Comparison of ENCODE assay signal across 14 mouse cellular contexts in genomic region chr5:103741992-103742391, GRCm38 (mm10). TPM values are rescaled to one million over a fixed set of nuclear protein-coding genes. Genes with fewer than 3 reads are reported as not detected.
DNase-seq lines count a peak whose midpoint lies in the region; ATAC-seq and TF ChIP-seq lines count a peak whose summit lies in the region.
"Had no signal": no experiment of that assay in that cellular context is flagged by ENCODE, and none has a peak within 500 bp of the region (broad histone marks: within the 10 kb centered on the region; RNA-seq: fewer than 3 reads in every experiment).

No protein-coding gene starts in this region.

- H3K27ac ChIP-seq in heart, embryonic 12.5 days (ENCODE audit: poor library complexity, severe bottlenecking), result no peak overlapping the region
- H3K27ac ChIP-seq in liver, postnatal 0 days (ENCODE audit: low read depth), result peak overlapping the region; percentile 88
- H3K27ac ChIP-seq in forebrain, embryonic 13.5 days, result no peak overlapping the region
- no peak overlapping the region for H3K27ac ChIP-seq in forebrain, embryonic 16.5 days (ENCODE audit: low read length)
- H3K27ac ChIP-seq: forebrain, embryonic 15.5 days; heart, embryonic 15.5 days; hindbrain, embryonic 14.5 days had no signal

- H3K9me3 ChIP-seq in heart, embryonic 12.5 days (replicated peaks), result no peaks in the 10 kb centered on the region
- H3K9me3 ChIP-seq in G1E (replicated peaks), result no peaks in the 10 kb centered on the region
- no peaks in the 10 kb centered on the region for H3K9me3 ChIP-seq in erythroblast, embryonic 14.5 days (ENCODE audit: control insufficient read depth, low read length)
- H3K9me3 ChIP-seq in liver, postnatal 0 days (ENCODE audit: low read length), result no peaks in the 10 kb centered on the region
- 0 out of 2 replicates have a peak, but pooled peaks cover 4% of the 10 kb centered on the region for H3K9me3 ChIP-seq in forebrain, embryonic 13.5 days (replicated peaks)
- no peaks in the 10 kb centered on the region for H3K9me3 ChIP-seq in forebrain, embryonic 16.5 days (ENCODE audit: control insufficient read depth, low read length)
- H3K9me3 ChIP-seq: forebrain, embryonic 15.5 days; heart, embryonic 15.5 days had no signal

- no peak for DNase-seq in heart, adult 9 months (ENCODE audit: low spot score in 2 of 2)
- DNase-seq in G1E (ENCODE audit: low spot score), result peak; percentile 43
- peak; percentile 56 for DNase-seq in liver, postnatal 0 days
- DNase-seq in right cerebral cortex, postnatal 36 days (ENCODE audit: low spot score in 2 of 2), result no peak
- DNase-seq: adrenal gland, postnatal 25 days; cerebellum, postnatal 36 days; kidney, adult 8-10 months had no signal

- no peak overlapping the region for H3K9ac ChIP-seq in heart, embryonic 12.5 days
- 0 out of 2 replicates have a peak overlapping the region, but pooled peaks have one; percentile 22 for H3K9ac ChIP-seq in liver, postnatal 0 days (replicated peaks)
- H3K9ac ChIP-seq in forebrain, embryonic 13.5 days, result no peak overlapping the region
- no peak overlapping the region for H3K9ac ChIP-seq in forebrain, embryonic 16.5 days (replicated peaks; ENCODE audit: low read depth, low read length)
- H3K9ac ChIP-seq: forebrain, embryonic 15.5 days; heart, embryonic 15.5 days; hindbrain, embryonic 14.5 days had no signal

- H3K4me1 ChIP-seq in heart, embryonic 12.5 days (replicated peaks), result 0 out of 2 replicates have a peak, but pooled peaks cover 2% of the 10 kb centered on the region
- peaks cover 86% of the 10 kb centered on the region for H3K4me1 ChIP-seq in G1E (ENCODE audit: insufficient read depth, low read depth, low read length)
- peaks cover 98% of the 10 kb centered on the region for H3K4me1 ChIP-seq in erythroblast, embryonic 14.5 days (ENCODE audit: control insufficient read depth)
- peaks cover 77% of the 10 kb centered on the region for H3K4me1 ChIP-seq in liver, postnatal 0 days (ENCODE audit: insufficient read depth)
- no peaks in the 10 kb centered on the region for H3K4me1 ChIP-seq in forebrain, embryonic 13.5 days
- 0 out of 2 replicates have a peak, but pooled peaks cover 5% of the 10 kb centered on the region for H3K4me1 ChIP-seq in forebrain, embryonic 16.5 days (replicated peaks; ENCODE audit: control insufficient read depth, insufficient read depth, low read length)
- H3K4me1 ChIP-seq: forebrain, embryonic 15.5 days; heart, embryonic 15.5 days had no signal

- no peaks in the 10 kb centered on the region for H3K36me3 ChIP-seq in heart, embryonic 12.5 days
- H3K36me3 ChIP-seq in G1E (replicated peaks), result no peaks in the 10 kb centered on the region
- peaks cover 2% of the 10 kb centered on the region; the same call in 1 of the 2 replicates for H3K36me3 ChIP-seq in erythroblast, embryonic 14.5 days (ENCODE audit: control insufficient read depth)
- no peaks in the 10 kb centered on the region for H3K36me3 ChIP-seq in liver, postnatal 0 days (replicated peaks; ENCODE audit: insufficient read depth, low read length)
- H3K36me3 ChIP-seq in forebrain, embryonic 13.5 days (ENCODE audit: poor library complexity, severe bottlenecking), result no peaks in the 10 kb centered on the region
- no peaks in the 10 kb centered on the region for H3K36me3 ChIP-seq in forebrain, embryonic 16.5 days (ENCODE audit: control insufficient read depth, insufficient read depth)
- H3K36me3 ChIP-seq: forebrain, embryonic 15.5 days; heart, embryonic 15.5 days had no signal

- peak; percentile 92 for ATAC-seq in heart, embryonic 12.5 days (ENCODE audit: insufficient number of reproducible peaks, low FRiP score)
- ATAC-seq in G1E (ENCODE audit: extremely low read depth, insufficient number of reproducible peaks, low FRiP score, poor library complexity, severe bottlenecking), result peak; percentile 84
- peak; percentile 88 for ATAC-seq in liver, postnatal 0 days
- ATAC-seq in forebrain, embryonic 13.5 days, result no peak
- ATAC-seq in forebrain, embryonic 16.5 days, result no peak
- ATAC-seq: forebrain, embryonic 15.5 days had no signal

- TF ChIP-seq CTCF in G1E (IDR thresholded peaks at IDR 0.05; ENCODE audit: low read depth, low read length), result no peak
- TF ChIP-seq CTCF in liver, postnatal 0 days (IDR thresholded peaks at IDR 0.05; ENCODE audit: low read depth), result no peak

- 46% methylated on average over 2 of the region's 2 CpGs for WGBS in heart, embryonic 12.5 days
- 39% methylated on average over 2 of the region's 2 CpGs for WGBS in liver, postnatal 0 days (ENCODE audit: insufficient replicate concordance)
- 93% methylated on average over 2 of the region's 2 CpGs for WGBS in forebrain, embryonic 13.5 days
- whole genome bisulfite sequencing in forebrain, embryonic 16.5 days, result 90% methylated on average over 2 of the region's 2 CpGs

- no peaks in the 10 kb centered on the region for H3K27me3 ChIP-seq in heart, embryonic 12.5 days (replicated peaks)
- H3K27me3 ChIP-seq in G1E (ENCODE audit: insufficient read depth, low read length), result no peaks in the 10 kb centered on the region
- no peaks in the 10 kb centered on the region for H3K27me3 ChIP-seq in erythroblast, embryonic 14.5 days (ENCODE audit: control insufficient read depth)
- no peaks in the 10 kb centered on the region for H3K27me3 ChIP-seq in liver, postnatal 0 days (ENCODE audit: insufficient read depth, low read length)
- H3K27me3 ChIP-seq in forebrain, embryonic 13.5 days, result no peaks in the 10 kb centered on the region
- no peaks in the 10 kb centered on the region; the same call in 1 of the 2 replicates for H3K27me3 ChIP-seq in forebrain, embryonic 16.5 days (replicated peaks; ENCODE audit: control insufficient read depth, insufficient read depth, low read length)
- H3K27me3 ChIP-seq: forebrain, embryonic 15.5 days; heart, embryonic 15.5 days had no signal

- H3K4me3 ChIP-seq in heart, embryonic 12.5 days, result no peak overlapping the region
- no peak overlapping the region; the same call in 1 of the 2 replicates for H3K4me3 ChIP-seq in G1E (ENCODE audit: low read depth, low read length)
- peak overlapping the region; percentile 36 for H3K4me3 ChIP-seq in erythroblast, embryonic 14.5 days (replicated peaks)
- H3K4me3 ChIP-seq in liver, postnatal 0 days (ENCODE audit: low read depth, low read length), result no peak overlapping the region
- H3K4me3 ChIP-seq in forebrain, embryonic 13.5 days, result no peak overlapping the region
- H3K4me3 ChIP-seq in forebrain, embryonic 16.5 days (replicated peaks; ENCODE audit: low read length), result no peak overlapping the region
- H3K4me3 ChIP-seq: forebrain, embryonic 15.5 days; heart, embryonic 15.5 days had no signal

- H3K4me2 ChIP-seq in heart, embryonic 12.5 days, result no peak overlapping the region
- peak overlapping the region; percentile 45 for H3K4me2 ChIP-seq in liver, postnatal 0 days (ENCODE audit: low read depth, low read length)
- no peak overlapping the region for H3K4me2 ChIP-seq in forebrain, embryonic 13.5 days
- H3K4me2 ChIP-seq in forebrain, embryonic 16.5 days (ENCODE audit: low read length), result no peak overlapping the region
- H3K4me2 ChIP-seq: forebrain, embryonic 15.5 days; heart, embryonic 15.5 days; hindbrain, embryonic 14.5 days had no signal

- TF ChIP-seq EP300 in liver, postnatal 0 days (IDR thresholded peaks at IDR 0.05; ENCODE audit: low read depth), result peak; percentile 99

RNA-seq across cellular contexts. Expression of gene Aff1, which starts 49.8 kb away (rescaled TPM):
- polyA plus RNA-seq in heart, embryonic 12.5 days (2016; fragmentation: Nextera tagmentation; extraction: Ambion mirVana), result 11.4 and 13.4 TPM in 2 replicates
- 109 and 152 TPM in 2 replicates for total RNA-seq in G1E (2014; fragmentation: Nextera tagmentation)
- total RNA-seq in G1E (2017), result 14.0 and 16.6 TPM in 2 replicates
- 50.3 and 51.3 TPM in 2 replicates for polyA plus RNA-seq in G1E (2012)
- polyA plus RNA-seq in erythroblast, embryonic 14.5 days (2012), result 9.3 and 12.9 TPM in 2 replicates
- 4.7 and 5.0 TPM in 2 replicates for polyA plus RNA-seq in liver, postnatal 0 days (2015; fragmentation: Nextera tagmentation; extraction: Ambion mirVana)
- polyA plus RNA-seq in forebrain, embryonic 13.5 days (2015; fragmentation: Nextera tagmentation; extraction: Ambion mirVana), result 1.8 and 2.0 TPM in 2 replicates
- 1.5 and 1.7 TPM in 2 replicates for polyA plus RNA-seq in forebrain, embryonic 16.5 days (2015; fragmentation: Nextera tagmentation; extraction: Ambion mirVana)

Comparison
In these comparisons a context has a peak if more than half of its experiments do, and no peak if none do; other contexts are left out.
1. ATAC-seq: peak in heart, embryonic 12.5 days (single experiment), G1E (single experiment) and liver, postnatal 0 days (single experiment); none in forebrain, embryonic 13.5 days (single experiment) and forebrain, embryonic 16.5 days (single experiment).
2. DNase-seq: peak in G1E (single experiment) and liver, postnatal 0 days (single experiment); none in heart, adult 9 months (0 of 2) and right cerebral cortex, postnatal 36 days (0 of 2).